Mouse (Mus musculus) spleen, postnatal 14 days (tissue): Measurements from ENCODE around the gene Tctex1d2.
"Not testable (repeated sequence)": the region's sequence is repeated elsewhere in the genome, so short reads cannot be mapped to it uniquely, and the experiment has no call there.

Experiments
- DNase-seq, 2 experiments: peaks; one replicate each; pipeline ENCODE4 v3.0.0; 2021 to 2022; ENCODE audit warnings: low spot score in 2 of 2

The Tctex1d2 gene

GRCm38 (mm10) chr16:32431047-32431591, 11.6 kb downstream of the Tctex1d2 start:
- DNase-seq: peak in 1 of 2 experiments; percentile 31

GRCm38 (mm10) chr16:32431926-32432325, 12.4 kb downstream of the Tctex1d2 start:
- DNase-seq: no peak

DNA sequence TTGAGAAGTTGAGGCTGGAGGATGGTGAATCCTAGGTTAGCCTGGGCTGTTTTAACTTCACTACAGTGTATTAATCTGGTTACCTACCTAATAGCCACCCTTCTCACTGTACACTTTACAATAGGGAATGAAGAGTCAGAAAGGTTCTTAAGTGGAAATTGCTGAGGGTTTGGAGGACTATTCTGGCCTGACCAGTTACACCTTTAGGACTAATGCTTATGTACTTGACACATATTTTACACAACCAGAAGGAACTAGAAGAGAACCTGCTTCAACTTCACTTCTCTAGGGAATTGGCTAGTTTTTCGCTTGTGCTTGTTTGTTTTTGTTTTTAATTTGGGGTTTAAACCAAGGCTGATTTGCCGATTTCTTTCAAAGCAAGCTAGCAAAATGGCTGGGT, 13.6 kb downstream of the Tctex1d2 start:
- DNase-seq: no peak

- DNase-seq: peak in 1 of 2 experiments; percentile 30
Measured at GRCm38 (mm10) chr16:32434066-32434465, 14.6 kb downstream of the Tctex1d2 start.

DNA sequence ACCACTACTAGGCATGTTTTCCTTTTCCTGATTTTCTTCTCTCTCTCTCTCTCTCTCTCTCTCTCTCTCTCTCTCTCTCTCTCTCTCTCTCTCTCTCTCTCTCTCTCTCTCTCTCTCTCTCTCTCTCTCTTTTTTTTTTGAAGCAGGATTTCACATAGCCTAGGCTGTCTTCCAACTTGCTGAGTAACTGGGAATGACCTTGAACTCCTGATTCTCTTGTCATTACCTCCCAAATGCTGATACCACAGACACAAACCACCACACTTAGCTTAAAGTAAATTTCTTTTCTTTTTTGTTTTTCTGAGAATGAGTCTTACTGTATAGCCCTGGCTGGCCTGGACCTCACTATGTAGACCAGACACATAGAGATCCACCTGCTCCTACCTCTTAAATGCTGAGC, 15.2 kb downstream of the Tctex1d2 start:
- DNase-seq: no peak

DNA sequence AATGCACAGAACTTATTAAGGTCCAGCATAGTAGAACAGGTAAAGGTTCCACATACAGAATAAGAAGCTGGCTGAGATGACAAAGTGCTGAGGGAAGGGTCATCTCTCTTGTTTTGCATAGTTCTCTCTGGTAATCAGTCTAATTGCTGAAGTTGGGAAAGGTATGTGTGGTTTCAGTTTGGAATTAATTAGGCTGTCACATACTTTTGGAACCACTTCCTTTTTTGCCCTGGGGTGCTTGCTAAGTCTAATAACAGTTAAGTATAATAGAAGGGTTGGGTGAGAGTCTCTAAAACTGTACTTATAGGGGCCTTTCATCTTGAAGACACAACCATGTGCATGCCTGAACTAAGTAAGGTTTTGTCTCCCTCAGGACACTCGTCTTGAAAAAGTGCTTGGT, 17.2 kb downstream of the Tctex1d2 start:
- DNase-seq: no peak

DNA sequence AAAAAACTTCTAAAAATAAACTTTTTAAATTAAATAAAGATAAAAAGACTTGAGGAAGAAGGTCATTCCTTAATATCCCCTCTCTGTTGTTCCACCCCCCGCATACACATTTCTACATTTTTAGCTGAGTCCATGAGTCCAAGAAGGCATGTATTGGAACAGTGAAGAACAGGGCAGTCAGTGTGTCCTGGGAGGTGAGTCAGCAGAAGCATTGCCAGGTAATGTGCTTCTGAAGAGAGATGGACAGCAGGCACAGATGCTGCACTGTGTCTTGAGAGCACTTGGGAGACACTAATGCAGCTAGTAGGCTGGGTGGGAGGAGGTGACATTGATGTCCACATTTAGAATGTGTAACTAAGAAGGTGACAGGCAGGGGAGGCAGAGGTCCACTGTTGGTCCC, 17.8 kb downstream of the Tctex1d2 start:
- no peak for DNase-seq

- DNase-seq: no peak
Measured at GRCm38 (mm10) chr16:32441432-32441831, 21.9 kb downstream of the Tctex1d2 start.

GRCm38 (mm10) chr16:32444615-32445014, 25.1 kb downstream of the Tctex1d2 start:
- not testable (repeated sequence) for DNase-seq

GRCm38 (mm10) chr16:32445558-32445957, 26.1 kb downstream of the Tctex1d2 start:
- DNase-seq: no peak

DNA sequence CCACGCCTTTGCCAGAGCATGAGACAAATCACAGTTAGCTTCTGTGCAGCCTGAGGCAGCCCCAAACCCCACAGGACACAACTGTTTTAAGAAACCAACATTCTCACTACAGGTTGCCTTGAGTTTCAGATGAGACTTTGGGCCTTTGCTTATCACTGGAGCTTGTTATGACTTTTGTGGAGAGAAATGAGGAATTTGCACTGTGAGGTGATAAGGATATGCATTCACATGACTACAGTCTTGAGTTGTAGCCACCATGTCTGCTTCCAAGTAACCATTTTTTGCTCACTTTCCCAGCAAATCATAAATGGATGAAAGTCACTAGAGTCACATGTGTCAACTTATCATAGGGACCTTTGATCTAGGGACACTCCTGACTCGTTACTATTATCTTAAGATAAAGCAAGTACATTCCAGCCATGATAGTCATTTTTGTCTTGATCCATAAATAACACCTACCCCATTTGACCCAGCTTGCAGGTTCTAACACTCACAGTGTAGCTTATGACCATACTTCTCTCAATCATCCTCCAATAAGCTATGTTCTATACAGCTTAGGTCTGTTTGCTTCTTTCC, 27.1 kb downstream of the Tctex1d2 start:
- no peak for DNase-seq

- peak in 1 of 2 experiments; percentile 21 for DNase-seq
Measured at GRCm38 (mm10) chr16:32449665-32450064, 30.2 kb downstream of the Tctex1d2 start.

- no peak for DNase-seq
Measured at GRCm38 (mm10) chr16:32450133-32450532, 30.6 kb downstream of the Tctex1d2 start.

- DNase-seq: no peak
Measured at GRCm38 (mm10) chr16:32453102-32453501, 33.6 kb downstream of the Tctex1d2 start.

- no peak for DNase-seq
Measured at GRCm38 (mm10) chr16:32454646-32455045, 35.1 kb downstream of the Tctex1d2 start.

- DNase-seq: no peak
Measured at GRCm38 (mm10) chr16:32456086-32456485, 36.6 kb downstream of the Tctex1d2 start.

DNA sequence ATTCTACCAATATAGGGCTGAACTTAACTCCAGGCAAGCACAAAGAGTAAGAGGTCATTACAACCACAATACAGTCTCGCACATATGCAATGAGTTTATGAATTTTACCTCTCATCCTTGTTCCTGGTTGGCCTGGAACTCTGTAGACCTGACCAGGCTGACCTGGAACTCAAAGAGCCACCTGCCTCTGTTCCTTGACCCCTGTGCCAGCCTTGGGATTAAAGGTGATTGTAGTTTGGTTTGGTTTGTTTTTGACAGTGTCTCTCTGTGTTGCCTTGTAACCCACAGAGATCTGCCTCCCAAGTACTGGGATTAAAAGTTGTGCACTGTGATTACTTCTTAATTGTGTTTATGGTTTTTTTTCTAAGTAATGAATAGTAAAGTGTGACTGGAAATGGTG, 37.3 kb downstream of the Tctex1d2 start:
- no peak for DNase-seq

DNA sequence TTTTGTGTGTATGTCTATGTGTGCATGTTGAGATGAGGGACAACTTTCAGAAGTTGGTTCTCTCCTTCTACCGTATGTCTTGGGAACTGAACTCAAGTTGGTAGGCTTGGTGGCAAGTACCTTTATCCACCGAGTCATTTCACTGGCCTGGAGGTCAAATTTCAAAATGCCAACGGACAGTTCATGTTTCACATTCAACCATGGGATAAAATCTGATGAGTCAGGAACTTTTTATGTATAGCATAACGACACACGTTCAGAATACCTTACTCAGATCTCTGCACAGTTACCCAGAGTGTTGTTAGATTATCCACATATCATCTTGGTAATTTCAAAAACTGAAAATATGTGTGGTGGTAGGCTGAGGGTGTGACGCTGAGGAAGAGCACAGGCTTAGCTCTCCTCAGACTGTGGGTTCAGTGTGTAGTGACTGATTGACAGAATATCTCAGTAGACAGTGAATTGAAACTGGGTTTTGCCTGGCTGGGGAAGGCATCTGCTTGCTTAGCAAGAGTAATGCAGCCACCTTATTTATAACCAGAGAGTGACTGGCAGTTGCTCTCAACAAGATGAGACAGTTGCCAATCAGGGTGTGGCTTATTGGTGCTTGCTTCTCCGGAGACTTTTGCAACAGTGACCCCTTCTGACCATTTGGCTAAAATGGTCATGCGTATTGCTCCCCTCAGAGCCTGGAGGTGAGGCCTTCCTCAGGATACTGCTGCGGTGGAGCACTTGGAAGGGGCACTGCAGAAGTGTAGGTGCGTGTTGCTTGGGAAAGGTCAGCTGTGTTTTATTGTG, 38.3 kb downstream of the Tctex1d2 start:
- DNase-seq: peak; percentile 20 to 54

DNA sequence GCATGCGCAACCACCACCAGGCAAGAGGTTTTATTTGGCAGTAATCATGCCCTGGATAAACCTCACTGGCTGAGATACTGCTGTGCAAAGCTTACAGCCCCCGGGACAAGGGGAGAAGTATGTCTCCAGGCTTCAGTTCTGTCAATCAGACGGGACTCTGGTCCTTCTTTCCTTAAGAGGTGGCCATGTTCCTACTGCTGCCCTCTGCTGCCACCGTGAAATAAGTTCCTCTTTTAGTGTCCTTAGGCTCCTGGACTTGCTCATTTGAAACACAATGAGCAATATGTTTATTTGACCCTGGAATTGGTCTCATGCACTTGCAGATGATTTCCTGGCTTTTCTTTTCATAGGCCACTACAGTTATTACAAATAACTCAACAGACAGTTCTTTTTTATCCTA, 41.0 kb downstream of the Tctex1d2 start:
- DNase-seq: no peak

DNA sequence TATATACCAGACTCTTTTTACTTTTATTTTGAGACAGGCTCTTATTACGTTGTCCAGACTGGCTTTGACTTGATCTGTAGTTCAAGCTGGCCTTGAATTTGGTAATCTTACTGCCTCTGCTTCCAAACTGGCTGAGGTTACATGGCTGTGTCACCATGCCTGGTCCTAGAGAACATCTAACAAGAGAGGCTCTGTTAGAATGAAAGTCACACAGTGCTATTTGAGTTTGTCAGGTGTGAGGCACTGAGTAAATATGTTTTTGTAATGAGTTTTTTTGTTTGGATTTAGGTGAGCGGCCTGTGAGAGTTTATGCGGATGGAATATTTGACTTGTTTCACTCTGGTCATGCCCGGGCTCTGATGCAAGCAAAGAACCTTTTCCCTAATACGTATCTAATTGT, 42.2 kb downstream of the Tctex1d2 start:
- no peak for DNase-seq

DNA sequence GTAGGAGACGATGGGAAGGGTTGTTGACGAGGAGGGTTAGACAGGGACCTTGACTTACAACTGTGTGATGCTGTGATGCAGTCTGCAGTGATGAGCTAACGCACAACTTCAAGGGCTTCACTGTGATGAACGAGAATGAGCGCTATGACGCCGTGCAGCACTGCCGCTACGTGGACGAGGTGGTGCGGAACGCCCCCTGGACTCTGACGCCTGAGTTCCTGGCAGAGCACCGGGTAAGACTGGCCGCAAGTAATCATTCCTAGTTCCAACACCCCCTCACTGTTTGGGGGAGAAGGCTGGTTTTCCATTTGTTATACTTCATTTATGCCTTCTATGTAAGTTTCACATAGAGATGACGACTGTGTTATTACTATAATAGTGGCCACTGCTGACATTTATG, 43.4 kb downstream of the Tctex1d2 start:
- no peak for DNase-seq

GRCm38 (mm10) chr16:32463426-32463825, 43.9 kb downstream of the Tctex1d2 start:
- DNase-seq: no peak

DNA sequence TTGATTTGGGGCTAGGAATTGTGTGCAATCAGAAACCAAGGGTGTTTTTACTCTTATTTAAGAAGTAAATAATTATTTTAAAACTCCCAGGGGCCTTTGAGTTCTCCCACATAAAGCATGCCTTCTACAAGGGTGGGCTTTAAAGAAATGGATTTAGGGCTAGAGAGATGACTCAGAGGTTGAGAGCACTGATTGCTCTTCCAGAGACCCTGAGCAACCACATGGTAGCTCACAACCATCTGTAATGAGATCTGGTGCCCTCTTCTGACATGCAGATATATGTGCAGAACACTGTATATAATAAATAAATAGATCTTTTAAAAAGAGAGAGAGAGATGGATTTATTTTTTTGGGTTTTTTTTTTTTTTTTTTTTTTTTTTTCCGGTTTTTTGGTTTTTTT, 45.4 kb downstream of the Tctex1d2 start:
- DNase-seq: no peak
